Mouse (Mus musculus) macrophage (primary cell): ENCODE results near the gene Banp. TPM values are rescaled to one million over a fixed set of nuclear protein-coding genes. Genes with fewer than 3 reads are reported as not detected.

Source experiments
- H3K27ac ChIP-seq: fragments of 350-480 bp; formaldehyde crosslinking; 2 replicates; pipeline ENCODE4 v1.9.0; 2021
- H3K36me3 ChIP-seq: fragments of 350-480 bp; formaldehyde crosslinking; 2 replicates; pipeline ENCODE4 v1.9.0; 2021; ENCODE audit errors: inconsistent target
- H3K4me3 ChIP-seq: fragments of 350-480 bp; formaldehyde crosslinking; 2 replicates; pipeline ENCODE4 v1.9.0; 2021; ENCODE audit errors: inconsistent target
- H3K79me2 ChIP-seq: fragments of 350-480 bp; formaldehyde crosslinking; 2 replicates; pipeline ENCODE4 v1.9.0; 2021; ENCODE audit errors: inconsistent target
- WGBS: methylation state at CpG from one replicate; pipeline ENCODE4 v1.1.7; 2026; ENCODE audit warnings: inconsistent platforms; ENCODE audit not compliant: missing documents; 5-methylcytosine and 5-hydroxymethylcytosine counted together
- polyA plus RNA-seq: library from polyadenylated mRNA; stranded (reverse); fragments of 250-400 nt; gene quantifications from 3 replicates; pipeline ENCODE4 v1.2.4, GENCODE M21; 2018; ENCODE audit warnings: inconsistent platforms
- total RNA-seq, 78 experiments: library from RNA; depleted of rRNA; stranded (reverse); fragments of 250-400 nt; gene quantifications; 1 replicate in 9 of 78; 2 replicates in 24 of 78; 3 replicates in 43 of 78; 4 replicates in 2 of 78; pipeline ENCODE4 v1.2.4; 2018; ENCODE audit warnings: inconsistent platforms in 56 of 78

Gene Banp
- 100 to 1,000 TPM in 2 of 26 experiments, 10 to 100 TPM in 24; 33.6 to 125 (median 58.2) TPM for total RNA-seq (2018; cell fraction: chromatin; rRNA removed)
- 10 to 100 TPM in 6 of 26 experiments, 1 to 10 TPM in 20; 3.1 to 11.4 (median 8.8) TPM for total RNA-seq (2018; cell fraction: cytosol; rRNA removed)
- total RNA-seq (2018; cell fraction: nucleus; rRNA removed): 10 to 100 TPM; 12.9 to 53.8 (median 26.5) TPM
- polyA plus RNA-seq: 10.1 to 11.0 TPM (median 10.5 TPM) in 3 replicates

- Histone ChIP-seq H3K27ac (peak within 1 kb of the TSS; percentile 89), H3K36me3 (no peaks in the 10 kb centered on the region), H3K79me2 (peaks cover 34% of the 10 kb centered on the region), H3K4me3 (peak within 1 kb of the TSS; percentile 48)
- 43% methylated on average over 6 of the region's 6 CpGs for WGBS
Observed at GRCm38 (mm10) chr8:121949222-121949800, at the start of gene Banp. Banp (plus strand) TSS chr8:121949750.

DNA sequence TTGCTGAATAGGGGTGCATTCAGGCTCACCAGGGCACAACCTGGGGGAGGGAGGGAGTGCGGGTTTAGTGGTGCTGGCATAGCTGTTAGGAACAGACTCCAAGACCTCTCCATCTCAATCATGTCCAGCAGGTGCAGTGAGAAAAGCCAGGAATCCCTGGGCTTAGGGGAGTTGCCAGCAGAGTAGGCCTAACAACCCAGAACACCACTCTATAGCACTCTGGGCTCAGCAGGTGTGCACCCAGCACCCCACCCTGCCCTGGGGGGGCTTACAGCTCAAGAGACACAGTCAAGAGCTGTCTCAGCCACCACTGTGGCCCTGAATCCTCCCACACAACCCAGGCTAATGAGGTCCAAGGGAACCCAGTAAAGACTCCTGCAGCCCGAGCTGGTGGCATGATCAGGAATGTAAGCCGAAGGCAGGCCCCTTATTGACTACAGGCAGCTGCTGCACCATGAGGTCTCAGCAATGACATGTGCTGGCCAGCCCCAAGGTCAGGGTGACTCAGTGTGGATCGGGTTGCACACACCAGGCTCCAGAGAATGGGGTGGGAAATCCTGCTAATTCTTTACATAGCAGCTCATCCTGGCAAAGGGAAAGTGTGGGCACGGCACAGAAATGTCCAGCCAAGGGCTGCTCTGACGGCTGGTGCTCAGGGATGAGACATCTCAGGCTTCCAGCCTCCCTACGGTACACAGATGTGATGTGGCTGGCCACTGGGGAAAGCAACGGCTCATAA is 47.9 kb upstream of the Banp start:
- H3K27ac ChIP-seq: no peak overlapping the region
- no peaks in the 10 kb centered on the region for H3K36me3 ChIP-seq
- WGBS: 94% methylated on average over 8 of the region's 8 CpGs
- peaks cover 68% of the 10 kb centered on the region for H3K79me2 ChIP-seq
- no peak overlapping the region for H3K4me3 ChIP-seq

DNA sequence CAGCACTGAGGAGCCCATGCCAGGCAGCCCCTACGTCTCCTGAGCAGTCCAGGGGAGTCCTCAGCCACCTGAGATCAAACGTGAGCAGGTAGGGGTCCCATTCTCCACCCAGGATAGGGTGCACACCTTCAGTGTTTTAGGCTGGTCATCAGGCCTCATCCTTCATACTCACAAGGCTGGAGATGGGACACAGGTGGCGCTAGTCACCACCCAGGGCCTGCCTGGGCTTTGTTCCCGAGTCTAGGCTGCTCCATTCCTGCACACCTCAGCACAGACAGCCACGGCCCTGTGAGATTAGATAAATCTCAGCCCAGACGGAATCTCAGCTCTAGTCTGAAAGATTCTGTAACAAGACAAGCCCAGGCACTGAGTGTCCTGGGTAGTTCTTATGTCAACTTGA is 45.6 kb upstream of the Banp start:
- Histone ChIP-seq H3K4me3 (no peak overlapping the region), H3K36me3 (no peaks in the 10 kb centered on the region), H3K27ac (no peak overlapping the region), H3K79me2 (peaks cover 60% of the 10 kb centered on the region)
- WGBS: 89% methylated on average over 6 of the region's 6 CpGs

DNA sequence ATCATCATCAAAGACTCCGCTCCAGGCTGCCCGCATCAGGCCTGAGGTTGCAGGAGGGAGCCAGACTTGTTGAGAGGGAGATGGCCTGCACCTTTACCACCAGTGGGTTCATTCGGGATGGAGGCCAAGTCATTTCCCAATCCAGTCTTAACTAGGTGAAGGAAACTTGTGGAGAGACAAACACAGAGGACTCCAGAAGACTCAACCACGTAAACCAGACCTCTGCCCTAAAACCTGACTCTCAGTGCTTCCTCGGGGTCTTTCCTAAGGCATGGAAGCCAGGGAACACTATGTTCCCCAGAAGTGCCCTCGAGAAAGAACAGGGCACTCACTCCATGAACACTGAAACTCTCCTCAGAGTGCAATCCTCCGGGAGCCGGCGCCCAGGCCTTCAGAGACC is 44.6 kb upstream of the Banp start:
- Histone ChIP-seq H3K27ac (no peak overlapping the region), H3K36me3 (no peaks in the 10 kb centered on the region), H3K79me2 (peaks cover 54% of the 10 kb centered on the region), H3K4me3 (no peak overlapping the region)
- 90% methylated on average over 9 of the region's 9 CpGs for WGBS

DNA sequence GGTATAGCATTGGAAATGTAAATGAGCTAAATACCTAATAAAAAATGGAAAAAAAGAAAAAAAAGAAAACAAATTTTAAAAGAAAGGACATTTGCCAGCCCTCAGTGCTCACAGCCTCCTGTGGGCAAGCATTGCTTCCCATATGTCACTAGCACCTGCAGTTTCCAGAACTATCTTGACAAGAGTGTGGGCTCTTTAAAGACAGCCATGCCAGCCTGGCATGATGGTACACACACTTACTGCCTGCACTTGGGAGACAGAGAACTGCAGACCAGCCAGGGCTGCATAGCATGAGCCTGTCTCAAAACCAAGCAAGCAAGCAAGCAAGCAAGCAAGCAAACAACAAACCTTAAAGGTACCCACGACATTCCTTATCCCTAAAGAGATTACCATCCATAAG is 44.1 kb upstream of the Banp start:
- WGBS: 60% methylated on average over 1 of the region's 1 CpGs
- no peak overlapping the region for H3K27ac ChIP-seq
- no peaks in the 10 kb centered on the region for H3K36me3 ChIP-seq
- peaks cover 52% of the 10 kb centered on the region for H3K79me2 ChIP-seq
- peak overlapping the region; percentile 47 for H3K4me3 ChIP-seq

DNA sequence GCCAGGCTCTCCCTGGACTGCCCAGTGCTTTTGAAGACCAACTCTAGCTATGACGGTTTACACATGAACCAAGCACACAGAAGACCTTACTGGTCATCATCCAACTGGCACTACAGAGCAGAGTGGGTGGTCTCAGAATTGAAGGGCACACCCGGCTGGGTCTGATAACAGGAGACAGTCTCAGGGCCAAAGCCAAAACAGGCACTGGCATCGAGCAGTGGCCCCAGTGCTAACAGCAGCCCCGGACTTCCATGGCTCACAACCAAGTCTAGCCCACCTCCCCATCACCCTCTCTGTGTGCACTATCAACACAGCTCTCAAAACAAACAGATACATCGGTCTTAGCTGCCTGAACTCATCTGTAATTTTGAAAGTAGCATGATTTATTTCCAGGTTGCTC is 43.7 kb upstream of the Banp start:
- Histone ChIP-seq H3K36me3 (no peaks in the 10 kb centered on the region), H3K79me2 (peaks cover 52% of the 10 kb centered on the region), H3K4me3 (peak overlapping the region; percentile 47), H3K27ac (no peak overlapping the region)
- WGBS: 49% methylated on average over 5 of the region's 5 CpGs

DNA sequence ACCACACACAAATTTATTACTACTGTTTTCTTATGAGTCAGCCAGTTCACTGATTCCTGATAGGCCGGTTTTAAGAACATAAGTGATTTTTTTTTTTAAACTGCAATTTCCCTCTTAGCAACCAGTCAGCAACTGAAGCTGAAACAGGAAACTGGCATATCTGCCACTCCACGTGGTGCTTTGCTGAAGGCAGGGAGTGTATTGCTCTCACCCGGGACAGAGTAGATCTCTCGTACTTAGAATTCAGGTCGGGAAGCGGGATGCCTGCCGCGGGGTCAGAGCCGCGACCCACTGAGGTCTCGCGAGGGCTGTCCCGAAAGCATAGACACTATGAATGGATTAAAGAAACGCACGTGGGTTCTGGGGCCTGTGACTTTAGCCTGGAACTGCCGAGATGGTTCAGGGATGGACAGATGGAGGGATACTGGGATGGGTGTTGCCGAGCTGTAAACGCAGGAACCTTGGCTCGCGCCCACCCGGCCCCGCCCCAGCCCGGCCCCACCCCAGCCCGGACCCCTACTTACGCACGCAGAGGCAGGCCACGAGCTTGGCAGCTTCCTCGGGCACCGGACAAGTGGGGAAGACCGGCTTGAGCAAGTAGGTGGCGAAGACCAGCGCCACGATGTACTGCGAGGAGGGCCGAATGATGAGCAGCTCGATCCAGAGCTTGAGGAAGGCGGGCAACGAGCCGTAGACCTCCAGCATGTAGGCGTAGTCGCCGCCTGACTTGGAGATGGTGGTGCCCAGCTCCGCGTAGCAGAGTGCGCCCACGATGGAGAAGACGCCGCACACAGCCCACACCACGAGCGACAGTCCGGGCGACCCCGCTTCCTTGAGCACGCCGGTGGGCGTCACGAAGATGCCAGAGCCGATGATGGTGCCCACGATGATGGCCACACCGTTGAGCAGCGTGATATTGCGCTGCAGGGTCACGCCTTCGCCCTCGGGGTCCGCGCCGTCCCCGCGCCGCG is 42.7 kb upstream of the Banp start:
- under 1% methylated on average over 56 of the region's 72 CpGs for WGBS
- Histone ChIP-seq H3K79me2 (peaks cover 45% of the 10 kb centered on the region), H3K4me3 (peak overlapping the region; percentile 47), H3K36me3 (no peaks in the 10 kb centered on the region), H3K27ac (no peak overlapping the region)

GRCm38 (mm10) chr8:121907587-121908248 is 41.8 kb upstream of the Banp start, which contains the start of gene Slc7a5:
Slc7a5 (minus strand) TSS chr8:121907694.
- Histone ChIP-seq H3K27ac (no peak within 1 kb of the TSS), H3K36me3 (no peaks in the 10 kb centered on the region), H3K79me2 (peaks cover 37% of the 10 kb centered on the region), H3K4me3 (peak within 1 kb of the TSS; percentile 47)
- 1% methylated on average over 46 of the region's 61 CpGs for whole genome bisulfite sequencing

DNA sequence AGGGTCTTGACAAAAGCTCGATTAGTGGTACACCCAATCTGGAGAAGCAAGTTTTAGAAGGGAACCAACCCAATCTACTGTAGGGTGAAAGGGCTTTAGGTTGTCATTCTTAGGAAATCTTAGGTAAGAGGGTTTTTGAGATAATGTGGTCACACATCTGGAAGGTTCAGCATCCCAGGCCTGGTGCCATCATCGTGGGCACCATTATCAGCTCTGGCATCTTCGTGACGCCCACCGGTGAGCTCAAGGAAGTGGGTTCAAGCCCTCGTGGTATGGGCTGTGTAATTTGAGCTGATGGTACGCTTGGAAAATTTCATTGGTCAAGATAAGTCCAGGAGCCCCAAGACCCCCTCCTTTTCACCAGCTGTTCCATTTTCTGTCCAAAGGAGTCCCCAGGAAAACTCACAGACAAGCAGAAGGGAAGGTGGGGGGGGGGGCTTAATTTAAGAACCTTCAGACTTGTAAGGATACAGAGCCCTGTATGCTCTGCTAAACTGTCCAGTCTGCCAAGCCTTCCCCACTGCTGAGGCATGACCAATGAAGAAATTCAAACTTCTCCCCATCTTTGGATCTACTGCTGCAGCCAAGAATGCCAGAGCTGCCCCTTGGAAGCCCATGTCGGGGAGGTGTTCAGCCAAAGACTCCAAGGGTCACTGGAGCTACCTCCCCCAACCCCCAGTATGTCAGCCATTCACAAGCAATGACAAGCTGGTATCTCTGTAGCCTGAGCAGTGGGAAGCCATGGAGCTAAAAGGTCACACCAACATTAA is 41.0 kb upstream of the Banp start:
- no peak overlapping the region for H3K27ac ChIP-seq
- peaks cover 28% of the 10 kb centered on the region for H3K79me2 ChIP-seq
- no peak overlapping the region for H3K4me3 ChIP-seq
- no peaks in the 10 kb centered on the region for H3K36me3 ChIP-seq
- 31% methylated on average over 8 of the region's 8 CpGs for WGBS

- Histone ChIP-seq H3K79me2 (peaks cover 22% of the 10 kb centered on the region), H3K36me3 (no peaks in the 10 kb centered on the region), H3K27ac (no peak overlapping the region), H3K4me3 (no peak overlapping the region)
- WGBS: 49% methylated on average over 8 of the region's 8 CpGs
Observed at GRCm38 (mm10) chr8:121909148-121909541, 40.4 kb upstream of the Banp start.

- H3K79me2 ChIP-seq: peaks cover 17% of the 10 kb centered on the region
- 2% methylated on average over 6 of the region's 6 CpGs for WGBS
- H3K27ac ChIP-seq: no peak overlapping the region
- H3K4me3 ChIP-seq: no peak overlapping the region
- no peaks in the 10 kb centered on the region for H3K36me3 ChIP-seq
Observed at GRCm38 (mm10) chr8:121909663-121910062, 39.9 kb upstream of the Banp start.

DNA sequence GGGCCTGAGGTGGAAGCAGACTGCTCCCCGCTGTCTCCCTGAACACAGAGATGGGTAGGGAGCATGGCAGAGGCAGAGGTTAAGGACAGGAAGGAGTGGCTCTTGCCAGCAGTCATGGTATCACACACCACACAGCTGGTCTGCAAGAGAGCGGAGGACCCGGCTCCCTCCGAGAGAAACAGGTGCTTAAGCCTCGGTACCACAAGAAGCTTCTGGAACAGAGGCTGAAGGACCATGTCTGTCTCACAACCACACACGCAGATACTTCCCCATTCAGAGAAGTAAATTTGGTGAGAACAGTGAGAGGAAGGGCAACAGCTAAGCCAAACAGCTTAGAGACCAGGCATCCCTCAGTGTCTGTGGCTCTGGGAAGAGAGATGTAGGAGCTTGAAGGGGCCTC is 38.1 kb upstream of the Banp start:
- Histone ChIP-seq H3K4me3 (no peak overlapping the region), H3K27ac (no peak overlapping the region), H3K79me2 (no peaks in the 10 kb centered on the region), H3K36me3 (no peaks in the 10 kb centered on the region)
- WGBS: 70% methylated on average over 6 of the region's 6 CpGs

GRCm38 (mm10) chr8:121911987-121912386 is 37.6 kb upstream of the Banp start:
- 85% methylated on average over 7 of the region's 7 CpGs for WGBS
- no peak overlapping the region for H3K27ac ChIP-seq

More at GRCm38 (mm10) chr8:121911987-121912386, 37.6 kb upstream of the Banp start:
- Histone ChIP-seq H3K79me2 (no peaks in the 10 kb centered on the region), H3K4me3 (no peak overlapping the region), H3K36me3 (no peaks in the 10 kb centered on the region)
